Mouse (Mus musculus) megakaryocyte-erythroid progenitor cell, adult 5-6 weeks (primary cell): ENCODE measurements around the gene Sgpp2. TPM values are rescaled to one million over a fixed set of nuclear protein-coding genes. Genes with fewer than 3 reads are reported as not detected.
A peak's percentile ranks its signal among the peaks of the same experiment; 100 is the strongest.

ENCODE experiments used
- ATAC-seq: replicated peaks from 2 replicates; pipeline ENCODE4 v1.8.0; 2016; ENCODE audit warnings: mild to moderate bottlenecking, inconsistent platforms; ENCODE audit not compliant: severe bottlenecking, poor library complexity, low FRiP score, low TSS enrichment
- total RNA-seq, 2 experiments: library from RNA; stranded (forward) in 1 of 2; stranded (reverse) in 1 of 2; fragments of 200-1000, 215-1000 nt in 1 of 2; fragments of >200 nt in 1 of 2; fragmentation: Nextera tagmentation in 1 of 2; gene quantifications; 2 replicates each; pipeline ENCODE4 v1.2.3; 2014 to 2017

The Sgpp2 gene
- total RNA-seq, 2 experiments from 2014 or later = not detected

DNA sequence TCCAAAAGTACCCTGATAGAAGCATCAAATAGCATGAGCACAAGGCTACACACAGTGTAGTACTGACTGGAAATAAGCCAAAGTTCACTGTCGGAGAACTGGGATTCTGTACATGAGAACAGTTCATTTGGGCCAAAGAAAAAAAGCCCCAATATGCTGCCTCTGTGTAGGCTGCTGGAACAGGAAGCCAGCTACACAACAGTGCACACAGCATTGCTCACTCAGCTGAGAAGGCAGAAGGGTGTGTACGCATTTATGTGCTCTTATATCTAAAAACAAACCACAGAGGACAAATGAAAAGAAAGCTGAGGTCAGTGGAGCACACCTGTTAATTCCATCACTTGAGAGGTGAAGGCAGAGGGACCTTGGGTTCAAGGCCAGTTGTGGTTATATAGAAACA, 125.8 kb downstream of the Sgpp2 start:
- ATAC-seq = no peak

DNA sequence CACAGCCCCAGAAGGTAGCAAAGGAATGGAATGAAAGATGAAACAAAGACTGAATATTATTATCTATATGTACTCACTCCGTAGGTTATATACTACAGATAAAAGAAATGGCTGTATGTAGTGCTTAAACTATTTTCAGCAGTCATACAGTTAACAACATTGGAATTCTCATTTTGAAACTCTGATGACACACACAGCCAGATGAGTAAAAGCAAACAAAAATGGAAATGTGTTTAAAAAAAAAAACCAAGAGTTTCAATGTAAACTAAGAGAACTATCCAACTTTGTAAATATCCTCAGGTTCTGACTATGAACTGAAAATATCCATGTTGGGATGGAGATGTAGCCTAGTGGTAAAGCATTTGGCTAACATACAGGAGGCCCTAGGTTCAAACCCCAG, 126.3 kb downstream of the Sgpp2 start:
- no peak for ATAC-seq

DNA sequence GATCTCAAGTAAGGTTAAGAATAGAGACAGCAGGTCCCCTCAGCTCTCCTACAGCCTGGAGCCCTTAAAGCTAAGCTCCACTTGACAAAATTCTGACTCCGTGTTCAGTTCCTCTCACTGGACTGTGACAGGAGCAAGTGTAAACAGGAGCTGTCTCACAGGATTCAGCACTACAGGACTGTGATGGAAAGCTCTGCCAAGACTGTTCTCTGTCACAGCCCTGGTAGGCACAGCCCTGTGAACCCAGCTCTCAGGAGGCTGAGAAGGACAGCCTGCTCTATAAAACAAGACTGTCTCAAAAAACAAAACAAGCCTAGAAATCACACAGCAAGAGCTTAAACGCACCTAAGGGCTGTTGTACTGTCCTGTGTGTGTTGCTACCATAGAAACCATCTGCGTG, 127.0 kb downstream of the Sgpp2 start:
- no peak for ATAC-seq

DNA sequence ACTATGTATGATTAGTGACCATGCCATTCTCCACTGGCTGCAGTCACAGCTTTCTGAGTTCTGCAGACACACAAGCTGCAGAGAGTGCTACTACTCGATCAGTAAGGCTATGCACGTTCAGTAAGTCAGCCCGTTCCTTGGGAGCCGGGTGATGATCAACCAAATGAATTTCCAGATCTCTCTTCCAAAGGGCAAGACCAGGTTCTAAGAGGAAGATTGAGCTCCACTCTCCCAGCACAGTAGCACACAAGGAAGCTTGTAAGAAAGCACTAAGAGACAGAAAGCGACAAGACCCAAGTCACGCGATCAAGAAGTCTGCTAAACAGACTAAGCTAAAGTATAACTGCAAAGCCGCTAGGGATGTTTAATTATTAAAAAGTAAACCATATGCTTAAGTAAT, 130.6 kb downstream of the Sgpp2 start:
- no peak for ATAC-seq

DNA sequence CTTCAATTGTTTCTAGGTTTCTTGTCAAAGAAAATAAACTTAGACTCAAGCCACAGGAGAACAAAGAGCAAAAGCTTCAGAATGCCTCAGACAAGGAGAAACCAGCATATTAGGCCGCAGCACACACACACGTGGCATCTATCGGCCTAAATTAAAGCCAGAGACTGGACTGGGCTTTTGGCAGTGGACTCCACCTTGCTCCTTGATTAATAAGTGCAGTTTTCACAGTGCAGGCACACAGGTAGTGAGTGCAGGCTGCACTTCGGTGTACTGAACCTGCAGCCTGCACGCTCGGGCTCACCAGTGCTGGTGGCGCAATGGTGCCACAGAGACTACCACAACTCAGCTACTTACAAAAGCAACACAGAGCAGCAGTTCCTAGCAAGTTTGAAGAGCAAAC, 132.9 kb downstream of the Sgpp2 start:
- ATAC-seq = no peak

DNA sequence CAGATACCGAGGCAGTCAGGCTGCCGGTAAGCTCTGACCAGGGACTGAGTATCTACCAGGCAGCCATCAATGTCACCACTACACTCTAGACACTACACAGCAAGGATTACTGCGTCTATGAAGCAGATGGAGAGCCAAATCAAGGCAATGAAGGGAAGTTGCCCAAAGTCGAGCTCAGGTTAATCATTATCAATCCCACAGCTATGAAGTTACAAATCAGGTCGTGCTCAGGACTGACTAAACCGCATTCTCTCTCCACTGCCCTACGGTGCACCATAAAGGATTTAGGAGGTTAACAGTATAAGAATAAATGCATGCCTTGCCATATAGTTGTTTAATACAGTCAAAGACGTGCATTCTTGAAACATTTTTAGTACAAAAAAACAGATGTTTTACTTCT, 136.1 kb downstream of the Sgpp2 start:
- ATAC-seq = no peak

DNA sequence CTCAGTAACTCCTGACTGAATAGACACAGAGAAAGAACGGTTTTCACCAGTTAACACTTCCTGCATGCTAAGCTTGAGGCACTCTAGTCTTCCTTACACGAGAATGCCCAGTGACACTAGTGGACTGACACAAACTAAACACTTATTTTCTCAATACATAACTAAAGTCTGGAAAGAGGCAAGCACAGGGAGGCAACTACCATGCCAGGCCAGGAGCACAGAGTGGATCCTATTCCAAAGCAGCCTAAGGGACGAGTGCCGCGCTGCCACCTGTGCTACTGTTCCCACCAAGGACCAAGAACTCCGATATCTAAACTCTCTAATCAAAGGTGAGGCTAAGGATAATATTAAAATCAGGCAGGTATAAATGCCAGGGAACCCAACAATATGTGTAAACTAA, 136.6 kb downstream of the Sgpp2 start:
- ATAC-seq = no peak

DNA sequence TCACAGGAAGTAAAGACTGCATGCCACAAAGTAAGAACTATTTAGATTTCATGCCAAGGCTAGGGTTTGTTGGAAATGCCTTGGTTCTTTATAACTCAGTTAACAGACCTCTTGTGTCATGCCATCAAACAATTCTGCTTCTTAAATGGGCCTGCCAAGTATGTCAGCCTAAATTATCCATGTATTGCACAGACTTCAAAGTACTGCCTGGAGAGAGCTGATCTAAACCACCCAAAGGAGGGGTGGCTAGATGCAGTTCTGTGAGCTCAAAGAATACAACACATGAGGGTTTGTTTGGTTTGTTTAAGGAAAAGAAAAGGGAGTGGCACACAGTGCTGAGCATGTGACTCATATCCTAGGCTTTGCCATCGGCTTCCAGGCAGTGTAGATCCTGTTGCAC, 137.9 kb downstream of the Sgpp2 start:
- ATAC-seq = no peak

DNA sequence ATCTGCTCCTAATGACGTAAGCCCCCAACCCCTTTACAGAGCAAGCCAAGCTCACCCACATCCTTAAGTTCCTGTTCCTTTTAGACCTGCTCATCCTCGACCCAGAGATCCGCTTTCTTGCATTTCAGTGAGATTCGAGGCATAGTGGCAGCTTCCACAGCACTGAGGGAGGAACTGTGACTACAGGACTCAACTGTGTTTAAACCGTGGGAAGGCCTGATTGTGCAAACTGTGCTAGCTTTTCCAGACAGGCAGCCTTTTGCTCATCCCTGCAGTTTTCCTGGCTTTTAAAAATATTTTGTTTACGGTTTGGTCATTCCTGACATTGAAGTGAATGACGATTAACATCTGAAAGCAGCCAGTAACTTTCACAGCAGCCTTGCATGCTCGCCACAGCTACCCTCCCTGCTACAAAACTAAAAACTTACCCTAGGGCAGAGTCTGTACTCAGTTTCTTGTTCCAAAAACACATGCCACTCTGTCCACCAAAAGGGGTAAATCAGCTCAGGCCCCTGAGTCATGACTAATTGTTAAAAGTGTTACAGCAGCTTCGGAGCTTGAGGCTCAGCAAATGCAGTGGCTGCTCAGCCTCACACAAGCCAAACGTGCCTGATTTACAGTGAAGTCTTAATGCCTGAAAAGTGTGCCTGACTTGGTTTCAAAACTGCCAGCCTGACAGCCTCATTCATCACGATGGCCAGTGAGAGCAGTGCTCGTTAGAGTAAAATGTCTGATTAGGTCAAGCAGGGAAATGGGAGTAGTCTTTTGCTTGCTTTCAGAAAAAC, 141.1 kb downstream of the Sgpp2 start:
- ATAC-seq = no peak

DNA sequence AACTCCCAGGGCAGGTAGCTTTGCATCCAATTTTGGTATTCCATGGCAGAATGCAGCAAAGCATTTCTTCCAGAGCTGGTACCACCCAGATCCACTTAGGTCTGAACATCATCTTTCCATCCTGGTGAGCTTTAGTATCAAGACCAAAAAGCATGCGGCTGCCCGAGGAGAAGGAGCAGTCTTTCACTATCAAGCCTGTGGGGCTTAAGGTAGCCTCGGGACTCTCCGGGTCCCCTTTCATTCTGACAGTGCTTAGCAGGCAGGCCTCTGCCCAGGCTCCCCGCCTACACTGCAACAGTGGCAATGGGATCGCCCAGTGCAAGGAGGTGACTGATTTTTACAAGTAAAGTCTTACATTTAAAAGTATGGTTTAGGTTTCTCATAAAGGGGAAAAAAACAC, 142.4 kb downstream of the Sgpp2 start:
- no peak for ATAC-seq

DNA sequence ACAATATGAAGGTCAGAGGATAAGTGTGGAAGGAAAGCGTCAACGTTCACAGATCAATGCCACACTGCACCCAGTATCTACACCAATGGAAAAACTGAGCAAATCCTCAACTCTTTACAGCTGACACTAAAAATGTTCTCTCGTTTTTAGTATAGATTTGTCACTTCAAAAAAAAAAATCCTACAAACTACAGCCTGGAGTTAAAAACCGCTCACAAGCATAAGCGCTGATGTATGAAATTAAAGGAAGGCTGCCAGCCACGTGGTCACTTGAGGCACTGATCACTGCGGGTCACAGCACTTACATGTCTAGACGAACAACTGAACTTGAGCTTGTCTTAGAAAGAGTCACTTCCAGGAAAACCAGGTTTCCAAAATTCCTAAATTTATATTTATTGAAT, 143.7 kb downstream of the Sgpp2 start:
- ATAC-seq = no peak

DNA sequence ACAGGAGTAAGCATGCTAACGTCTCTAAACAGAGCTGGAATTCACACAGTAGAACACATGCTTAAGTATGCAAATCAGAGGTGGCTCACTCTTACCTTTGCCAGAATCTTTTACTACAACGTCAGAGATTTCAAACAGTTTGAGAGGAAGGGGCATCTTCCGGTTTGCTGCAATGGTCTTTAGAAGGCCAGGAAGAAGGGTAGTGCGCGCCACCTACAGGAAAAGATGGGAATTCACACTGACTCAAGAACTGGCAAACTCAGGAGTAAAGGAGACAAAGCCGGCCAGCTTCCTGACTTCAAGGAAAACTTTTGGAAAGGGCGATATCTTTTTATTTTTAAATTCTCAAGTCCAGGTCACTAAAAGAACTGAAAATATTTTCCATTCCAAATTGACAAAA, 144.5 kb downstream of the Sgpp2 start:
- peak; percentile 74; the same call in 1 of the 2 replicates for ATAC-seq

Other genes with a start within 250 kb of the Sgpp2 start
- not detected in 2 replicates for gene Pax3, start 113.2 kb upstream of the Sgpp2 start, total RNA-seq (2014; fragmentation: Nextera tagmentation)
- not detected in 2 replicates for gene Pax3, start 113.2 kb upstream of the Sgpp2 start, total RNA-seq (2017)
- 116 and 137 TPM in 2 replicates for gene Farsb, start 178.6 kb downstream of the Sgpp2 start, total RNA-seq (2014; fragmentation: Nextera tagmentation)
- 107 and 111 TPM in 2 replicates for gene Farsb, start 178.6 kb downstream of the Sgpp2 start, total RNA-seq (2017)
- gene Mogat1, start 200.6 kb downstream of the Sgpp2 start, total RNA-seq (2014; fragmentation: Nextera tagmentation) = not detected in 2 replicates
- gene Mogat1, start 200.6 kb downstream of the Sgpp2 start, total RNA-seq (2017) = not detected in 2 replicates
- not detected in 2 replicates for gene BC035947, start 201.8 kb downstream of the Sgpp2 start, total RNA-seq (2014; fragmentation: Nextera tagmentation)
- not detected in 2 replicates for gene BC035947, start 201.8 kb downstream of the Sgpp2 start, total RNA-seq (2017)